Mouse (Mus musculus): ENCODE measurements around the gene Cpa1. TPM values are rescaled to one million over a fixed set of nuclear protein-coding genes. Genes with fewer than 3 reads are reported as not detected.

Gene Cpa1
- polyA plus RNA-seq, 1 experiment from 2014 or later = 0.61 TPM

Other genes starting within 250 kb of the Cpa1 start
- 67.4 and 71.6 TPM in 2 replicates for gene Zc3hc1, start 248.2 kb upstream of the Cpa1 start, polyA plus RNA-seq (2014; fragmentation: Nextera tagmentation; extraction: Ambion mirVana)
- gene Klhdc10, start 237.3 kb upstream of the Cpa1 start, polyA plus RNA-seq (2014; fragmentation: Nextera tagmentation; extraction: Ambion mirVana) = 44.2 and 56.2 TPM in 2 replicates
- 24.8 and 38.2 TPM in 2 replicates for gene Tmem209, start 129.4 kb upstream of the Cpa1 start, polyA plus RNA-seq (2014; fragmentation: Nextera tagmentation; extraction: Ambion mirVana)
- gene Ssmem1, start 129.4 kb upstream of the Cpa1 start, polyA plus RNA-seq (2014; fragmentation: Nextera tagmentation; extraction: Ambion mirVana) = 0.38 TPM in 1 of 2 replicates, not detected in the other
- 8.5 and 8.7 TPM in 2 replicates for gene Cpa2, start 97.6 kb upstream of the Cpa1 start, polyA plus RNA-seq (2014; fragmentation: Nextera tagmentation; extraction: Ambion mirVana)
- gene Cpa4, start 70.8 kb upstream of the Cpa1 start, polyA plus RNA-seq (2014; fragmentation: Nextera tagmentation; extraction: Ambion mirVana) = 0.98 and 1.2 TPM in 2 replicates
- 0.18 TPM in 1 of 2 replicates, not detected in the other for gene Cpa5, start 28.2 kb upstream of the Cpa1 start, polyA plus RNA-seq (2014; fragmentation: Nextera tagmentation; extraction: Ambion mirVana)
- 13.3 and 14.2 TPM in 2 replicates for gene Cep41, start 54.5 kb downstream of the Cpa1 start, polyA plus RNA-seq (2014; fragmentation: Nextera tagmentation; extraction: Ambion mirVana)
- 297 and 402 TPM in 2 replicates for gene Mest, start 84.3 kb downstream of the Cpa1 start, polyA plus RNA-seq (2014; fragmentation: Nextera tagmentation; extraction: Ambion mirVana)

Data from midbrain, embryonic 14.5 days (tissue).